Mouse (Mus musculus) liver, embryonic 16.5 days (tissue): Measurements from ENCODE around the gene Erf. TPM values are rescaled to one million over a fixed set of nuclear protein-coding genes. Genes with fewer than 3 reads are reported as not detected.

ENCODE experiments used
- ATAC-seq: fragments of 200-750 bp; cut with Nextera tagmentation; 2 replicates; pipeline ENCODE4 v1.8.0; 2017; ENCODE audit warnings: low read depth, mild to moderate bottlenecking, moderate number of reproducible peaks, moderate library complexity
- H3K27ac ChIP-seq: fragments of 300-500 bp; sonication (generic); 2 replicates; pipeline ENCODE4 v1.5.1; 2014; ENCODE audit warnings: mild to moderate bottlenecking, low read length
- H3K27me3 ChIP-seq: fragments of 300-500 bp; sonication (generic); 2 replicates; pipeline ENCODE4 v1.6.1; 2014; ENCODE audit warnings: low read depth, low read length, mixed read lengths; ENCODE audit not compliant: control insufficient read depth, insufficient read depth
- H3K36me3 ChIP-seq: fragments of 300-500 bp; sonication (generic); 2 replicates; pipeline ENCODE4 v1.6.1; 2014; ENCODE audit warnings: mild to moderate bottlenecking; ENCODE audit not compliant: control insufficient read depth, insufficient read depth
- H3K4me1 ChIP-seq: fragments of 300-500 bp; sonication (generic); 2 replicates; pipeline ENCODE4 v1.6.1; 2014; ENCODE audit warnings: low read depth, low read length, mixed read lengths; ENCODE audit not compliant: control insufficient read depth
- H3K4me2 ChIP-seq: fragments of 300-500 bp; sonication (generic); 2 replicates; pipeline ENCODE4 v1.6.1; 2014; ENCODE audit warnings: low read depth, low read length, mixed read lengths
- H3K4me3 ChIP-seq: fragments of 300-500 bp; sonication (generic); 2 replicates; pipeline ENCODE4 v1.5.1; 2014; ENCODE audit warnings: low read depth, mild to moderate bottlenecking, low read length
- H3K9ac ChIP-seq: fragments of 300-500 bp; sonication (generic); 2 replicates; pipeline ENCODE4 v1.6.1; 2014; ENCODE audit warnings: low read depth, low read length
- H3K9me3 ChIP-seq: fragments of 300-500 bp; sonication (generic); replicated peaks from 2 replicates; pipeline ENCODE4 v1.6.1; 2016; ENCODE audit warnings: low read length; ENCODE audit not compliant: control insufficient read depth
- WGBS: fragments of 180-500 bp; shearing (Covaris S2); extraction: QIAGEN DNeasy Blood & Tissue Kit; methylation state at CpG from one replicate; pipeline ENCODE4 v1.1.7; 2014; ENCODE audit not compliant: insufficient replicate concordance; 5-methylcytosine and 5-hydroxymethylcytosine counted together
- polyA plus RNA-seq: library from polyadenylated mRNA; unstranded; fragments of >200 nt; fragmentation: Nextera tagmentation; extraction: Ambion mirVana; gene quantifications from 2 replicates; pipeline ENCODE4 v1.2.1, GENCODE M21; 2015

The Erf gene
- polyA plus RNA-seq, 1 experiment from 2014 or later = 3.6 TPM

DNA sequence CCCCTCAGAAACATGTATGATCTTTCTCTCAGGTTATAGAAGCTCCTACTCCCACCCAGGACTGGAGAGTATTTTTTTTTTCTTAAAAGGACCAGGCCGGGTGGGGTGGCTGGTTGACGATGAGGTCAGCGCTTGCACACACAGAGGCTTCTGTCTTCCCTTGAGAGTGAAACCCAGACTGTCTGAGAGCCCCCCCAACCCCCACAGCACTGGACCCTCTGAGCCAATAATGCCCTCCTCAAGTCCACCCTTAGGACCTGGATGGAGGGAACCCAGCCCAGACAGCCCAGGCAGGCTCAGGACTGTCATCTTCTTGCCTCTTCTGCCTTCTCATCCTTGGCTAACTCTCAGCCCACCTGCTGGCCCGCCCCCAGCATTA, 3.8 kb downstream of the Erf start:
- WGBS = 42% methylated on average over 4 of the region's 4 CpGs
- no peak for ATAC-seq
- H3K27me3 ChIP-seq = no peaks in the 10 kb centered on the region
- H3K9me3 ChIP-seq = no peaks in the 10 kb centered on the region
- no peak overlapping the region for H3K4me3 ChIP-seq
- H3K4me2 ChIP-seq = peak overlapping the region; percentile 97; the same call in 1 of the 2 replicates
- no peak overlapping the region for H3K27ac ChIP-seq
- peaks cover 44% of the 10 kb centered on the region for H3K4me1 ChIP-seq
- H3K36me3 ChIP-seq = no peaks in the 10 kb centered on the region
- H3K9ac ChIP-seq = 0 out of 2 replicates have a peak overlapping the region, but pooled peaks have one; percentile 9

DNA sequence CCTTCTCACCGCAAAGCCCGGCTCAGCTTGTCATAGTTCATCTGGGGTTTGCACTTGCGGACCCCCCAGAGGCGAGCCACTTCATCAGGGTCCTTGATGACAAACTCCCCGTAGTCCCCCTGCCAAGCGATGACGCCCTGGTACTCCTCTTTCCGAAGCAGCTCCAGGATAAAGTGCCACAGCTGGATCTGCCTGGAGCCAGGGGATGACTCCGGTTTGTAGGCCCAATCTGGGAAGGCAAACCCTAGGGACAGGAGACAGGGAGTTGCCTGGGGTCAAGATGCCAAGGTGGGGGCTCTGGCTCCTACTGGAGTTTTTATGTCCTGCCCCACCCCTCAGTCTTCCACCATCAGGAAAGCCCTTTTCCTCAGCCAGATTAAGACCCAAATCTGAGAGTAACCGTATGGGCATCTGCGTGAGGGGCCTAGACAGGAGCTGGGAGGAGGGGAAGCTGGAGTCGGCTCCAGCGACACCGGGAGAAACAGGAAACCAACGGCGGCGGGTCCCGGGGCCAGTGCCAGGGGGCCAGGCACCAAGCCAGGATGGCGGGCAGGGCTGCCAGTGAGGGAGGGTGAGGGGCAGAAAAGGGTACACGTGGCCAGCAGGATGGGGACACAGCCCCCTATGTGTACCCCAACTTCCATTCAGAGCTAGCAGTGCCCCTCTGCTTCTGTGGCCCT, 4.3 kb downstream of the Erf start:
- H3K9ac ChIP-seq = 0 out of 2 replicates have a peak overlapping the region, but pooled peaks have one; percentile 9
- H3K27ac ChIP-seq = no peak overlapping the region
- ATAC-seq = no peak
- 53% methylated on average over 20 of the region's 20 CpGs for WGBS
- peaks cover 40% of the 10 kb centered on the region for H3K4me1 ChIP-seq
- no peaks in the 10 kb centered on the region for H3K9me3 ChIP-seq
- no peaks in the 10 kb centered on the region for H3K36me3 ChIP-seq
- no peaks in the 10 kb centered on the region for H3K27me3 ChIP-seq
- 0 out of 2 replicates have a peak overlapping the region, but pooled peaks have one; percentile 97 for H3K4me2 ChIP-seq
- no peak overlapping the region for H3K4me3 ChIP-seq

DNA sequence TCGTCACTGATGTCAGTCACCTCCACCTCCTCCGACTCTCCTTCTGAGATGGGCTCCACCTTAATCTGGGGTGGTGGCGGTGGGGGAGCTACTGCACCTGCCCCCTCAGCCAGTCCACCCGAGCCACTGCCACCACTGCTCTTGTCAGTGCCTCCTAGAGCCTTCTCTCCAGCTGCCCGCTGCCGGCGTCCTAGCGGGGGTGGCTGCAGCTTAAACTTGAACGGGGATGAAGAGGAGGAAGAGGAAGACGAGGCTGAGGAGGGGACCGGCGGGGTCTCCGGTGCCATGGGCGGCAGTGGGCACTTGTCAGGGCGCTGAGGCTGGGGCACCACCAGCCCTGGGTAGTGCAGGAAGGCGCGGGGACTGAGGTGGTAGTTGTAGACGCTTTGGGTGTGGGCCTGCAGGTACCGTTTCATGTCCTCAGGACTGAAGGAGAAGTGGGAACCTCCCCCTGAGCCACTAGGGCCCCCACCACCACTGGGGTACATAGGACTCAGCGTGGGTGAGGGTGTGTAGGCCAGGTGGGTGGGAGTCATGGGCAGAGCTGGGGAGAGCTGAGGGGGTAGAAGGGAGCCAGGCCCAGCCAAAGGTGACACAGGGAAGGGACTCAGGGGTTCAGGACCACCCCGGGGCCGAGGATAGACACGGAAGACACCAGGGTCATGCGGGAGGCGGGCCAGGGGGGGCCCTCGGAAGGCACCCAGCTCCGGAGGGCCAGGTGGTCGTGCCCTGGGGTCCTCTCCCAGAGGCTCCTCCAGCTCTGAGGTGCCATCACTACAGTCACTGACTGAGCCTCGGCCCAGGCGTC, 5.8 kb downstream of the Erf start:
- Histone ChIP-seq H3K4me3 (no peak overlapping the region), H3K36me3 (no peaks in the 10 kb centered on the region), H3K9me3 (no peaks in the 10 kb centered on the region), H3K4me1 (peaks cover 36% of the 10 kb centered on the region), H3K27me3 (no peaks in the 10 kb centered on the region), H3K27ac (no peak overlapping the region), H3K9ac (no peak overlapping the region), H3K4me2 (no peak overlapping the region)
- 81% methylated on average over 30 of the region's 30 CpGs for WGBS
- ATAC-seq = no peak

- H3K4me2 ChIP-seq = no peak overlapping the region
- H3K27ac ChIP-seq = no peak overlapping the region
- H3K27me3 ChIP-seq = no peaks in the 10 kb centered on the region
- WGBS = 81% methylated on average over 4 of the region's 4 CpGs
- no peak overlapping the region for H3K4me3 ChIP-seq
- no peaks in the 10 kb centered on the region for H3K9me3 ChIP-seq
- no peaks in the 10 kb centered on the region for H3K36me3 ChIP-seq
- H3K4me1 ChIP-seq = peaks cover 37% of the 10 kb centered on the region
- H3K9ac ChIP-seq = no peak overlapping the region
- no peak for ATAC-seq
Measured at GRCm38 (mm10) chr7:25243361-25243760, 7.2 kb downstream of the Erf start.

- Histone ChIP-seq H3K4me3 (no peak overlapping the region), H3K9me3 (no peaks in the 10 kb centered on the region), H3K36me3 (no peaks in the 10 kb centered on the region), H3K9ac (no peak overlapping the region), H3K27me3 (no peaks in the 10 kb centered on the region), H3K4me1 (peaks cover 22% of the 10 kb centered on the region), H3K4me2 (no peak overlapping the region), H3K27ac (no peak overlapping the region)
- no peak for ATAC-seq
- 39% methylated on average over 2 of the region's 2 CpGs for WGBS
Measured at GRCm38 (mm10) chr7:25241062-25241461, 9.5 kb downstream of the Erf start.

DNA sequence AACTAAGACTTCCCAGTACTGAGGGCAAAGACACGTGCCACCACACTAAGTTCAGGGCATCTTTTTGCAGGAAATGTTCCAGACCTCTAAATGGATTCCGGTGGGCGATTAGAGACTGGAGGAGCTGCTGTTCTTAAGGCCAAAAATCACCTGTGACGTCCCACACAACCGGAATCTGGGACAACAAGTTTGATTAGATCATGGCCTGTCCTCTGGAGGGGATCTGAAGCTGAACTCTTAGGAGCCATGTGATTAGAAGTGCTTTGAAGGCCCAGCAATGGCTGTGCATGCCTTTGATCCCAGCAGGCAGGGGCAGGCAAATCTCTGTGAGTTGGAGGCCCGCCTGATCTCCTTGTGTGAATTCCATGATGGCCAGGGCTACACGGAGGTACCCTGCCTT, 9.9 kb downstream of the Erf start:
- no peak for ATAC-seq
- Histone ChIP-seq H3K4me3 (no peak overlapping the region), H3K27me3 (no peaks in the 10 kb centered on the region), H3K27ac (no peak overlapping the region), H3K36me3 (no peaks in the 10 kb centered on the region), H3K4me1 (peaks cover 26% of the 10 kb centered on the region), H3K4me2 (no peak overlapping the region), H3K9ac (no peak overlapping the region), H3K9me3 (no peaks in the 10 kb centered on the region)
- 71% methylated on average over 7 of the region's 7 CpGs for WGBS

DNA sequence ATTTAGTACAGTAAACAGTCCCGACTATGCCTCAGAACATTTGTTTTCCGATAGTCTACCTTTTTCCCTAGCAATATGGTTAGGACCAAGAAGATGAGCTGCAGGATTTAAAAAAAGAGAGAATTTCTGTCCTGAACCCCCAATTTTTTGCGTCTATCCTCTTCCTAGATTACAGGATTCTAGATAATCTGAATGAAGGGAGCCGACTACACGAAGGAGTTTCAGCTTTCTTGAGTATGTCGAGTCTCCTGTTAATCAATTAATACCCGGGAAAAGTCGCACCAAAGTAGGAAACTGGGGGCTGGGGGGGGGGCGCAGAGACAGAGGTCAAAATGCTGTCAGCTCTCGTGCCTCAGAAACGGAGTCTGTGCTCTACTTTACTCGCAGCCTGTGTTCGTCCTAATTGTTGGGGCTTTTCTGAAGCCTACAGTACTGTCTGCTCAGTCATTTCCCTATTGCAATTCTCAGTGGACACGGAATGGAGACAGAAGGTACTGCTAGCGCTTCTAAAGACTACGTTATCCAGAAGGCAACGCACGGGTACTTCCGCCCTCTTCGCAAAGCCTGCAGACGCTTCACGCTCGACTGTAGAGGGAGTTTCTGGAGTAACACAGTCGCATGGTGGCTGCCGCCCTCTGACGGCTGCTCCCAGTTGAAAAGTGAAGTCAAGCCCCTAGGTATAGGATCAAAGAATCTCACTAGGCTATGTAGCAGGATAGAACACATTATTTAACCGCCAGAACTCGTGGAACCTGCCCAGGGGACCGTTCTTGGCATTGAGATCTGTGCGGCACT, 11.5 kb downstream of the Erf start:
- H3K27ac ChIP-seq = peak overlapping the region; percentile 97
- H3K4me3 ChIP-seq = peak overlapping the region; percentile 88
- peak overlapping the region; percentile 70 for H3K9ac ChIP-seq
- peak; percentile 32 for ATAC-seq
- H3K4me1 ChIP-seq = peaks cover 37% of the 10 kb centered on the region
- peaks cover 4% of the 10 kb centered on the region for H3K36me3 ChIP-seq
- no peaks in the 10 kb centered on the region for H3K27me3 ChIP-seq
- 3% methylated on average over 30 of the region's 30 CpGs for WGBS
- H3K9me3 ChIP-seq = no peaks in the 10 kb centered on the region
- peak overlapping the region; percentile 96 for H3K4me2 ChIP-seq

DNA sequence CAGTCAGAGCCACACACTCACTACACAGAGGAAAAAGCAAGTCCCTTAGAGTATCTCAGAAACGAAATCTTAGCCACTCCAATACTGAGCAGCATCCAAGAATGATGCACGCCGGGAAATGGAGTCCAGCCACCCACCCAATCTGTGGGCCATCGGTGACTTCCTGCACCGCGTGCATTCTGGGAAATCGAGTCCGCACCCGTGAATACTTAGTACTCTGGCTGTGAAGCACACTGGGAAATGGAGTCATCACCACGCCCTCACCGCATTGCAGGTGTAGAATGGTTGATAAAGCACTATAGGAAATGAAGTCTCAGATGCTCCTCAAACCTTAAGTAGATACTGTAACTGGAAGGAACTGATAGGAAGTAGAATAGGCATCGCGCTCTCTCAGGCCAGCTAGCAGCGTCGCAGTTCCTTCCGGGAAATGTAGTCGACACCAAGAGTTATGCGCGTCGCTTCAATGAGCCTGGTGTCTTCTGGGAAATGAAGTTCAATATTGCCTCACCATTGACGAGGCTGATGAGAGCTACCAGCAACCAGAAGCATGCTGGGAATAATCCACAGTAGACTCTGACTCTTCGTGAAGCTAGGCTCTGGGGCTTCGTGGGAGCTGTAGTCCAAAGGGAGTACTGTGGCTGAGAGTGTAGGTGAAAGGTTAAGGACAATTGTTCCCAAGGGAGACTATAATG, 12.4 kb downstream of the Erf start:
- H3K27me3 ChIP-seq = no peaks in the 10 kb centered on the region
- H3K27ac ChIP-seq = peak overlapping the region; percentile 97
- under 1% methylated on average over 23 of the region's 23 CpGs for WGBS
- peaks cover 12% of the 10 kb centered on the region for H3K36me3 ChIP-seq
- H3K4me1 ChIP-seq = peaks cover 37% of the 10 kb centered on the region
- peak overlapping the region; percentile 96 for H3K4me2 ChIP-seq
- peak; percentile 87 for ATAC-seq
- H3K4me3 ChIP-seq = peak overlapping the region; percentile 88
- H3K9ac ChIP-seq = peak overlapping the region; percentile 70
- no peaks in the 10 kb centered on the region for H3K9me3 ChIP-seq
